Mouse (Mus musculus): ENCODE data around the gene Dennd1b.

Gene Dennd1b

DNA sequence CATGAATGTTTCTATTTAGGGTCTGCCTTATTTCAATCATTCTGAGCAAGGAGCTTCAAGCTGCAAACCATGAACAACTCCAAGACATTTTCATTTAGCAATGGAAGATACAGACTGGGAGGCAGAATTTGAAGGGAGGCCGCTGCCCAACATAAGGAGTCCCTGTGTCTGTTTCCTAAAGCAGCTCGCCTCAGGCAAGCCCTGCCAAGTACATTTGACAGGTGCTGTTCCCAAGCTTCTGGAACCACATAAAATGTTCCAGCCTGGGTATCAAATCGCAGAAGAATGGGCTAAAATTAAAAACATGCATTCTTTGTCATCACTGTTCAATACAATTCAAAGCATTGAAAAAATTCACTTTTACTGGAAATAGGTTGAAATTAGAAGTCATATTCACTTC lies 229.4 kb downstream of the Dennd1b start:
- DNase-seq (ENCODE audit: low spot score): no peak

DNA sequence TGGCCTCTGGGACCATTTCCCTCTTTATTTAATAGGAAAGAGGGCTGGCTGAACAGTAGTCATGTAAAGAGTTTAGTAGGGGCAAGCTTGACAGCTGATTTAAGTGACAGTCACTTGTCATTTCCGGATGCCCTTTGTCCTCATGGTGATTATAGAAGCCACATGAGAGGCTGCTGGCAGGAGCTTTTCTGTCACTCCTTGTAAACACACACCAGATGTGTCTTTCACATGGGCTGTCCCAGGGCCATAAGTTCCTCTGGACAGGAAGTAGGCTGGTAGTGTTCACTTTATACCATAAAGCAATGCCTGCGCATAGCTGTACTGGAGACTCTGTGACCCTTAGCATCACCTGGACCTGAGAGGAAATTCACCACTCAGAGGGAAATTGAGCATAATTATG lies 230.8 kb downstream of the Dennd1b start:
- DNase-seq (ENCODE audit: low spot score): no peak

DNA sequence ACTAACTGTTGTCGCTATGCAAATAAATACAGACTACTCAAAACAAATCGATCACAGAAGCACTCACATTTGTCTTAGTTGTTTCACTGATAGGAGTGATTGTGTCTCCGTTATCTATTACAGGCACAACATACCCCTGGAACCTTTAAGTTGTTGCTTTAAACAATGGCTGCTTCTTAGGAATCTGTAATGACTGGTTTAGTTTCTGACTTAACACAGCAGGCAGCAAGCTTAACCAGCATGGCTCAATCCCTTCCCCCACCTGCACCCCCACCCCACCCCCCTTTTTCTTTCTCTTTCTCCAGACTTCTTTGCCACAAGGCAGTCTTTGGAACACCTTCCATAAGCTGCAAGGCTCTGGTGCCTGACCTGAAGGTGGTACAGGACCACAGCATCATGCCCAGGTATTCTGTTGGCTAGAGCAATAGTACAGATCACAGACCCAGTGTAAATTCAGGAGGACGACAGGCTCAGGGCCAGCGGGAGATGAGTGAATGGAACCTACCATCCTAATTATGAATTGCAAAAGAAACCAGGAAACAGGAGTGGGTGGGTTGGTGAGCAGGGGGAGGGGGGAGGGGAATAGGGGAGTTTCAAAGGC lies 231.3 kb downstream of the Dennd1b start:
- DNase-seq (ENCODE audit: low spot score): no peak

- DNase-seq (ENCODE audit: low spot score): no peak
Measured at GRCm38 (mm10) chr1:139203026-139203425, 239.8 kb downstream of the Dennd1b start.

GRCm38 (mm10) chr1:139206259-139206658 lies 243.0 kb downstream of the Dennd1b start:
- no peak for DNase-seq (ENCODE audit: low spot score)

- peak; percentile 69 for DNase-seq (ENCODE audit: low spot score)
Measured at GRCm38 (mm10) chr1:139209796-139210195, 246.6 kb downstream of the Dennd1b start.

DNA sequence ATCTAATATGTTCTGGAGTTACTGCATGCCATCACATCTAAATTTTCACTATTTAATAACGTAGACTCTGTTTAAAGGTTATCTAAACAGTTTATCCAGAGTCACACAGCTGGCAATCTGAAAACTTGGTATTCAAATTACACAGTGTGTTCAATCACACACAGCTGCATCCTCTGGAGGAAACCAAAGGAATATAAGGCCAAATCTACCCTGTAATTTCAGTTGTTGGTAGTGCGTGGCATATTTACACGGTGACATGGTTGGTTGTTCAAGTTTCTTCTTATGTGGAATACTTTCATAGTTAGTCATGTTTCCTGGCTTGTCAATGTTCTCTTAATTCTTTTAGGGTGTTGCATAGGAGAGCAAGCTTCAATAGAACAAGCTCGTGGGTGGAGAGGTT lies 247.3 kb downstream of the Dennd1b start:
- DNase-seq (ENCODE audit: low spot score): no peak

- DNase-seq (ENCODE audit: low spot score): no peak
Measured at GRCm38 (mm10) chr1:139215311-139215710, 252.1 kb downstream of the Dennd1b start.

- DNase-seq (ENCODE audit: low spot score): no peak
Measured at GRCm38 (mm10) chr1:139223804-139224203, 260.6 kb downstream of the Dennd1b start.

GRCm38 (mm10) chr1:139224309-139224949 lies 261.2 kb downstream of the Dennd1b start:
- DNase-seq (ENCODE audit: low spot score): no peak

Data from ovary, postnatal 36 days (tissue).